Mouse (Mus musculus) CH12.LX (cell line): ENCODE results near the gene Mink1. TPM values are rescaled to one million over a fixed set of nuclear protein-coding genes. Genes with fewer than 3 reads are reported as not detected.

Experiments
- DNase-seq: peaks from one replicate; pipeline ENCODE4 v3.0.0-alpha.2; 2013; ENCODE audit errors: extremely low read depth
- H3K27ac ChIP-seq: 2 replicates; pipeline ENCODE4 v1.5.1; 2012; ENCODE audit warnings: low read depth, mild to moderate bottlenecking, control low read depth, moderate library complexity; ENCODE audit not compliant: insufficient read depth
- H3K27me3 ChIP-seq: replicated peaks from 2 replicates; pipeline ENCODE3; 2012; ENCODE audit warnings: inconsistent platforms
- H3K36me3 ChIP-seq, 2 experiments: replicated peaks in 1 of 2; 2 replicates each; pipeline versions ENCODE3 to v1.6.1; 2012; ENCODE audit warnings: inconsistent platforms in 1 of 2, low read length in 1 of 2, mild to moderate bottlenecking in 1 of 2, mixed read lengths in 1 of 2, moderate library complexity in 1 of 2; ENCODE audit not compliant: control insufficient read depth in 1 of 2, insufficient read depth in 1 of 2
- H3K4me1 ChIP-seq, 2 experiments: 2 replicates each; pipeline ENCODE4 v1.6.1; 2012; ENCODE audit warnings: inconsistent platforms in 1 of 2, moderate library complexity in 1 of 2; ENCODE audit not compliant: insufficient read depth in 2 of 2, control insufficient read depth in 1 of 2
- H3K4me2 ChIP-seq: 2 replicates; pipeline ENCODE4 v1.6.1; 2012; ENCODE audit warnings: low read depth, mild to moderate bottlenecking, control low read depth; ENCODE audit not compliant: poor library complexity, insufficient read depth, severe bottlenecking
- H3K4me3 ChIP-seq, 3 experiments: fragments of 150-350 bp in 1 of 3; sonication (generic) in 1 of 3; replicated peaks in 1 of 3; 2 replicates each; pipeline versions ENCODE3 to v1.5.1; 2011 to 2012; ENCODE audit warnings: low read depth in 2 of 3, low read length in 2 of 3, mild to moderate bottlenecking in 2 of 3, moderate library complexity in 2 of 3, control low read depth in 1 of 3, improper control_type of control experiment in 1 of 3, inconsistent platforms in 1 of 3, mixed read lengths in 1 of 3; ENCODE audit not compliant: poor library complexity in 1 of 3
- H3K79me2 ChIP-seq: replicated peaks from 2 replicates; pipeline ENCODE4 v1.6.1; 2012; ENCODE audit warnings: mild to moderate bottlenecking, moderate library complexity; ENCODE audit not compliant: control insufficient read depth, poor library complexity, insufficient read depth, severe bottlenecking; ENCODE audit errors: extremely low read depth
- H3K9ac ChIP-seq: 2 replicates; pipeline ENCODE4 v1.6.1; 2012; ENCODE audit warnings: low read depth, mild to moderate bottlenecking, control low read depth, moderate library complexity; ENCODE audit not compliant: insufficient read depth
- H3K9me3 ChIP-seq: replicated peaks from 2 replicates; pipeline ENCODE3; 2012; ENCODE audit warnings: low read length, inconsistent platforms, mixed read lengths
- BHLHE40 ChIP-seq: IDR thresholded peaks from 2 replicates; pipeline ENCODE4 v1.6.1; 2011; ENCODE audit warnings: mild to moderate bottlenecking, low read depth, low read length, improper control_type of control experiment
- CHD1 ChIP-seq: IDR thresholded peaks from 2 replicates; pipeline ENCODE4 v1.6.1; 2012; ENCODE audit warnings: low read depth, low read length, improper control_type of control experiment, inconsistent platforms
- CHD2 ChIP-seq: IDR thresholded peaks from 2 replicates; pipeline ENCODE4 v1.6.1; 2011; ENCODE audit warnings: low read length, improper control_type of control experiment
- CTCF ChIP-seq, 2 experiments: IDR thresholded peaks in 1 of 2; conservative IDR thresholded peaks in 1 of 2; 2 replicates each; pipeline ENCODE4 v1.5.1; 2011 to 2012; ENCODE audit warnings: low read depth in 2 of 2, low read length in 2 of 2, improper control_type of control experiment in 1 of 2, inconsistent platforms in 1 of 2, mild to moderate bottlenecking in 1 of 2, moderate library complexity in 1 of 2
- E2F4 ChIP-seq: IDR thresholded peaks from 2 replicates; pipeline ENCODE4 v1.6.1; 2011; ENCODE audit warnings: low read depth, low read length, improper control_type of control experiment; ENCODE audit not compliant: insufficient replicate concordance
- ELF1 ChIP-seq: IDR thresholded peaks from 2 replicates; pipeline ENCODE4 v1.6.1; 2014; ENCODE audit warnings: low read depth, mild to moderate bottlenecking, inconsistent platforms, low read length, improper control_type of control experiment
- EP300 ChIP-seq: IDR thresholded peaks from 2 replicates; pipeline ENCODE4 v1.6.1; 2011; ENCODE audit warnings: low read length, improper control_type of control experiment
- ETS1 ChIP-seq: conservative IDR thresholded peaks from 2 replicates; pipeline ENCODE4 v1.6.1; 2012; ENCODE audit warnings: low read depth, mild to moderate bottlenecking, inconsistent platforms, low read length, improper control_type of control experiment, moderate library complexity
- GABPA ChIP-seq: IDR thresholded peaks from 2 replicates; pipeline ENCODE4 v1.6.1; 2012; ENCODE audit warnings: low read depth, low read length, improper control_type of control experiment, inconsistent platforms; ENCODE audit not compliant: insufficient replicate concordance
- JUND ChIP-seq: conservative IDR thresholded peaks from 2 replicates; pipeline ENCODE4 v1.6.1; 2011; ENCODE audit warnings: low read depth, low read length, improper control_type of control experiment
- KAT2A ChIP-seq: IDR thresholded peaks from 2 replicates; pipeline ENCODE4 v1.6.1; 2012; ENCODE audit warnings: low read length, improper control_type of control experiment, inconsistent platforms; ENCODE audit not compliant: insufficient replicate concordance
- MAX ChIP-seq: IDR thresholded peaks from 2 replicates; pipeline ENCODE4 v1.6.1; 2011; ENCODE audit warnings: low read length, improper control_type of control experiment
- MAZ ChIP-seq: IDR thresholded peaks from 2 replicates; pipeline ENCODE4 v1.6.1; 2012; ENCODE audit warnings: low read depth, mild to moderate bottlenecking, inconsistent platforms, low read length, improper control_type of control experiment, moderate library complexity
- MEF2A ChIP-seq: IDR thresholded peaks from 2 replicates; pipeline ENCODE4 v1.6.1; 2014; ENCODE audit warnings: low read depth, mild to moderate bottlenecking, inconsistent platforms, low read length, improper control_type of control experiment, borderline replicate concordance
- MXI1 ChIP-seq: IDR thresholded peaks from 2 replicates; pipeline ENCODE4 v1.6.1; 2011; ENCODE audit warnings: mild to moderate bottlenecking, low read depth, low read length, improper control_type of control experiment
- MYC ChIP-seq: IDR thresholded peaks from 2 replicates; pipeline ENCODE4 v1.6.1; 2011; ENCODE audit warnings: low read depth, mild to moderate bottlenecking, improper control_type of control experiment, low read length
- NELFE ChIP-seq: IDR thresholded peaks from 2 replicates; pipeline ENCODE4 v1.6.1; 2011; ENCODE audit warnings: low read depth, low read length, improper control_type of control experiment
- NRF1 ChIP-seq: IDR thresholded peaks from 2 replicates; pipeline ENCODE4 v1.6.1; 2014; ENCODE audit warnings: low read depth, mild to moderate bottlenecking, inconsistent platforms, low read length, improper control_type of control experiment, moderate library complexity
- PAX5 ChIP-seq: IDR thresholded peaks from 2 replicates; pipeline ENCODE4 v1.6.1; 2012; ENCODE audit warnings: low read length, inconsistent platforms, mixed read lengths
- POLR2A ChIP-seq: IDR thresholded peaks from 2 replicates; pipeline ENCODE4 v1.6.1; 2011; ENCODE audit warnings: low read depth, mild to moderate bottlenecking, improper control_type of control experiment, low read length
- POLR2AphosphoS2 ChIP-seq: IDR thresholded peaks from 2 replicates; pipeline ENCODE4 v1.6.1; 2011; ENCODE audit warnings: low read depth, low read length, improper control_type of control experiment
- RAD21 ChIP-seq: IDR thresholded peaks from 2 replicates; pipeline ENCODE4 v1.6.1; 2011; ENCODE audit warnings: low read depth, mild to moderate bottlenecking, low read length, improper control_type of control experiment, moderate library complexity
- RCOR1 ChIP-seq: conservative IDR thresholded peaks from 2 replicates; pipeline ENCODE4 v1.6.1; 2012; ENCODE audit warnings: low read depth, mild to moderate bottlenecking, inconsistent platforms, low read length, improper control_type of control experiment
- SIN3A ChIP-seq: IDR thresholded peaks from 2 replicates; pipeline ENCODE4 v1.6.1; 2012; ENCODE audit warnings: low read length, improper control_type of control experiment, inconsistent platforms
- TBP ChIP-seq: conservative IDR thresholded peaks from 2 replicates; pipeline ENCODE4 v1.6.1; 2011; ENCODE audit warnings: low read depth, low read length, improper control_type of control experiment
- TCF12 ChIP-seq: IDR thresholded peaks from 2 replicates; pipeline ENCODE4 v1.6.1; 2014; ENCODE audit warnings: low read depth, mild to moderate bottlenecking, inconsistent platforms, low read length, improper control_type of control experiment
- UBTF ChIP-seq: IDR thresholded peaks from 2 replicates; pipeline ENCODE4 v1.6.1; 2012; ENCODE audit warnings: low read depth, mild to moderate bottlenecking, inconsistent platforms, low read length, improper control_type of control experiment, moderate library complexity
- USF2 ChIP-seq: conservative IDR thresholded peaks from 2 replicates; pipeline ENCODE4 v1.6.1; 2011; ENCODE audit warnings: low read depth, low read length, improper control_type of control experiment
- ZC3H11A ChIP-seq: IDR thresholded peaks from 2 replicates; pipeline ENCODE4 v1.6.1; 2012; ENCODE audit warnings: low read depth, mild to moderate bottlenecking, inconsistent platforms, low read length, improper control_type of control experiment
- ZMIZ1 ChIP-seq: IDR thresholded peaks from 2 replicates; pipeline ENCODE4 v1.6.1; 2012; ENCODE audit warnings: low read depth, mild to moderate bottlenecking, inconsistent platforms, low read length, improper control_type of control experiment
- ZNF384 ChIP-seq: IDR thresholded peaks from 2 replicates; pipeline ENCODE4 v1.6.1; 2012; ENCODE audit warnings: low read depth, low read length, improper control_type of control experiment, inconsistent platforms
- dilution Hi-C: fragments of 300-500 bp; cut with MboI; formaldehyde crosslinking; loops from 2 replicates; pipeline ENCODE4 v1.14.3; 2020; ENCODE audit warnings: low sequenced_read_pairs; ENCODE audit not compliant: extremely low pct_unique_long_range_greater_than_20kb, extremely low pct_ligation_motif_present
- in situ Hi-C: fragments of 300-500 bp; cut with MboI; formaldehyde crosslinking; loops from 3 replicates; pipeline ENCODE4 v1.14.3; 2019; ENCODE audit warnings: low sequenced_read_pairs, low pct_ligation_motif_present, low pct_unique_long_range_greater_than_20kb, mixed read lengths
- polyA plus RNA-seq: library from polyadenylated mRNA; unstranded; fragments of >175 nt; gene quantifications from 2 replicates; pipeline ENCODE4 v1.2.1, GENCODE M21; 2012; ENCODE audit warnings: low read depth; ENCODE audit not compliant: insufficient read length
- total RNA-seq, 2 experiments: library from RNA; depleted of rRNA; stranded (reverse); fragments of 300-350 nt in 1 of 2; fragments of >200 nt in 1 of 2; gene quantifications; 2 replicates each; pipeline ENCODE4 v1.2.3; 2012 to 2014

Gene Mink1
- total and polyA plus RNA-seq, 3 experiments, result 15.0 to 79.8 (median 31.2) TPM

GRCm38 (mm10) chr11:70653345-70654197 lies 90.9 kb downstream of the Mink1 start (continued):
- peak; percentile 92; the same call in 1 of the 2 replicates for TF ChIP-seq MXI1
- peak; percentile 80 for TF ChIP-seq ELF1
- TF ChIP-seq CHD2, result peak; percentile 88
- TF ChIP-seq MAX, result peak; percentile 58
- 0 out of 2 replicates have a peak, but pooled peaks have one; percentile 53 for TF ChIP-seq MYC
- TF ChIP-seq KAT2A, result peak; percentile 72; the same call in 1 of the 2 replicates
- TF ChIP-seq ETS1, result peak; percentile 48; the same call in 1 of the 2 replicates
- TF ChIP-seq PAX5, result no peak
- no peak for TF ChIP-seq USF2
- TF ChIP-seq POLR2AphosphoS2, result peak; percentile 60; the same call in 1 of the 2 replicates
- no peak for TF ChIP-seq GABPA
- TF ChIP-seq POLR2A, result peak; percentile 65
- TF ChIP-seq MEF2A, result peak; percentile 35; the same call in 1 of the 2 replicates
- TF ChIP-seq BHLHE40, result peak; percentile 43
- 0 out of 2 replicates have a peak, but pooled peaks have one; percentile 41 for TF ChIP-seq ZNF384
- peak; percentile 85 for TF ChIP-seq SIN3A
- TF ChIP-seq ZC3H11A, result no peak
- TF ChIP-seq NELFE, result peak; percentile 43; the same call in 1 of the 2 replicates
- TF ChIP-seq, all 38 proteins: peak for 23

- peaks cover 19 to 57% of the 10 kb centered on the region in 2 experiments for H3K4me1 ChIP-seq
These were observed 91.7 kb downstream of the Mink1 start, which contains the start of gene Pfn1 for GRCm38 (mm10) chr11:70654198-70654922. Gene Pfn1, minus strand, starts transcription at chr11:70654644.

More at GRCm38 (mm10) chr11:70654198-70654922, 91.7 kb downstream of the Mink1 start, which contains the start of gene Pfn1:
- Histone ChIP-seq H3K9me3 (no peaks in the 10 kb centered on the region), H3K27ac (peak within 1 kb of the TSS; percentile 96), H3K4me3 (peak within 1 kb of the TSS; percentile 74 to 99 (median 78)), H3K79me2 (peaks cover 50% of the 10 kb centered on the region), H3K27me3 (no peaks in the 10 kb centered on the region), H3K9ac (peak within 1 kb of the TSS; percentile 99), H3K4me2 (peak within 1 kb of the TSS; percentile 87), H3K36me3 (peaks cover 32 to 48% of the 10 kb centered on the region in 2 experiments)
- peak; percentile 95 for DNase-seq
- dilution Hi-C loops, result no loop called here
- in situ Hi-C loops, result no loop called here
- TF ChIP-seq RCOR1, result no peak
- TF ChIP-seq TCF12, result peak; percentile 93
- TF ChIP-seq EP300, result no peak
- no peak for TF ChIP-seq BHLHE40
- peak; percentile 74 for TF ChIP-seq TBP
- TF ChIP-seq PAX5, result no peak
- no peak for TF ChIP-seq RAD21
- TF ChIP-seq ZMIZ1, result peak; percentile 63; the same call in 1 of the 2 replicates
- no peak for TF ChIP-seq USF2
- peak; percentile 89 for TF ChIP-seq ELF1
- TF ChIP-seq MXI1, result no peak; the same call in 1 of the 2 replicates
- TF ChIP-seq E2F4, result no peak
- peak; percentile 89 for TF ChIP-seq CHD2
- peak; percentile 94 for TF ChIP-seq NELFE
- peak; percentile 94 for TF ChIP-seq POLR2A
- TF ChIP-seq JUND, result no peak
- TF ChIP-seq GABPA, result no peak
- no peak for TF ChIP-seq CTCF (conservative IDR thresholded peaks at IDR 0.05 in 1 of 2, IDR thresholded peaks at IDR 0.05 in 1 of 2; ENCODE audit: low read depth in 2 of 2, low read length in 2 of 2)
- TF ChIP-seq UBTF, result peak; percentile 51; the same call in 1 of the 2 replicates
- peak; percentile 99 for TF ChIP-seq MAZ
- TF ChIP-seq NRF1, result no peak
- peak; percentile 75 for TF ChIP-seq ZNF384
- no peak for TF ChIP-seq CHD1
- TF ChIP-seq ETS1, result no peak; the same call in 1 of the 2 replicates
- TF ChIP-seq MEF2A, result peak; percentile 11; the same call in 1 of the 2 replicates
